In the genomic region with DNA sequence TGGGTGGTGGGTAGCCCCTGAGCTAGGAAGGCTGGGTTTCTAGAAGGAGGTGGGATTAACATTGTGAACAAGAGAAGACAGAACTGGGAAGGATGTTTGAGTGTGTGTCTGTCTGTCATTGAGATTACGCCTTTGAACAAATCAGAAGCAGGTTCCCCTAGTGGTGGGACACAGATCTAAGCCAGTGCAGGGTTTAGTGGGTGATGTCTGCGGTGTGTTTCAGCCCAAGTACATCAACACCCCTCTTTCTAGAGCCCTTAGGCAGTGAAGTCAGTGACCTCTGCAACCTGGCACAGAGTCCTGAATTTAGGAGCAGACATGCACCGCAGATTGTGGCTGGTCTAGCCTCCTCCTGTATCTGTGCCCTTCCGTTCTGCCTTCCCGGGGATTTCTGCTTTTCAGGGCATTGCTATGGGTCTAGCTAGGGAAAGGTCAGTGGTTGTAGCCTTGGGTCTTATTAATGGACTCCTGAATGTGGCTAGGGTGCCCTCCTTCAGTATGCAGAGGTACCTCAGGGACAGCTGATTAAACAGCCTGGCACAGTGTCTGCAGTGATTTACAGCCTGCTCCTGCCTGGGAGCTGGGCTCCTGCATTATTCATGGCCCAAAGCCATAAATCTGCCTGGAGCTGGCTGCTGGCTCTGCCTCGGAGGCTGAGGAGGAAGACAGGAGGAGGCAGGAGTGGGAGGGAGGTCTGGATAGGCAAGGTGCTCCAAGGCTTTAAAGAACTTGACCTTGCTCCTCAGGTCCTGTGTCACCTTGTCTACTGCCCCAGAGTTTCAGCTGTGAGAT, we compare ENCODE assay signal across 9 mouse cellular contexts.
A peak's percentile ranks its signal among the peaks of the same experiment; 100 is the strongest.
DNase-seq lines count a peak whose midpoint lies in the region; ATAC-seq and TF ChIP-seq lines count a peak whose summit lies in the region.
"Had no signal": no experiment of that assay in that cellular context is flagged by ENCODE, and none has a peak within 500 bp of the region (broad histone marks: within the 10 kb centered on the region; RNA-seq: fewer than 3 reads in every experiment).

No protein-coding gene starts in this region.

- no peaks in the 10 kb centered on the region for H3K9me3 ChIP-seq in lung, embryonic 14.5 days (ENCODE audit: low read depth, low read length)
- H3K9me3 ChIP-seq in forebrain, embryonic 14.5 days (replicated peaks; ENCODE audit: control insufficient read depth, low read length) = no peaks in the 10 kb centered on the region
- no peaks in the 10 kb centered on the region for H3K9me3 ChIP-seq in intestine, embryonic 16.5 days (ENCODE audit: control insufficient read depth, low read length)
- H3K9me3 ChIP-seq: heart, embryonic 13.5 days had no signal

- no peaks in the 10 kb centered on the region for H3K36me3 ChIP-seq in lung, embryonic 14.5 days (ENCODE audit: insufficient read depth)
- no peaks in the 10 kb centered on the region for H3K36me3 ChIP-seq in forebrain, embryonic 14.5 days (ENCODE audit: control insufficient read depth, insufficient read depth, low read length)
- H3K36me3 ChIP-seq in intestine, embryonic 16.5 days (ENCODE audit: control insufficient read depth, insufficient read depth, low read length) = no peaks in the 10 kb centered on the region
- H3K36me3 ChIP-seq: heart, embryonic 13.5 days had no signal

- no peak for ATAC-seq in lung, embryonic 14.5 days (ENCODE audit: insufficient read depth)
- peak; percentile 89 for ATAC-seq in forebrain, embryonic 14.5 days
- ATAC-seq in intestine, embryonic 16.5 days = peak; percentile 83
- ATAC-seq in megakaryocyte progenitor cell, adult 5-6 weeks (replicated peaks; ENCODE audit: poor library complexity) = no peak

- H3K27ac ChIP-seq in lung, embryonic 14.5 days (ENCODE audit: low read depth) = no peak overlapping the region
- no peak overlapping the region for H3K27ac ChIP-seq in forebrain, embryonic 14.5 days (ENCODE audit: low read depth, low read length)
- H3K27ac ChIP-seq in intestine, embryonic 16.5 days (ENCODE audit: low read length) = no peak overlapping the region
- H3K27ac ChIP-seq: heart, embryonic 13.5 days had no signal

- no peak for DNase-seq in lung, embryonic 14.5 days
- no peak for DNase-seq in lung, postnatal 10 days
- peak; percentile 85 for DNase-seq in forebrain, embryonic 14.5 days (ENCODE audit: low spot score)
- DNase-seq in left cerebral cortex, adult 18-20 months (ENCODE audit: low spot score in 2 of 2) = peak; percentile 27 to 60
- peak; percentile 28 for DNase-seq in retina, embryonic 14.5 days (ENCODE audit: low spot score)
- no peak for DNase-seq in thymus, postnatal 0 days (ENCODE audit: low spot score)

- WGBS in lung, embryonic 14.5 days = 66% methylated on average over 6 of the region's 6 CpGs
- WGBS in forebrain, embryonic 14.5 days = 71% methylated on average over 6 of the region's 6 CpGs
- 54% methylated on average over 6 of the region's 6 CpGs for WGBS in intestine, embryonic 16.5 days

- no peak overlapping the region for H3K4me3 ChIP-seq in lung, embryonic 14.5 days (ENCODE audit: low read depth, low read length)
- H3K4me3 ChIP-seq in forebrain, embryonic 14.5 days (ENCODE audit: low read depth, low read length) = no peak overlapping the region
- no peak overlapping the region for H3K4me3 ChIP-seq in intestine, embryonic 16.5 days (ENCODE audit: low read length)
- H3K4me3 ChIP-seq: heart, embryonic 13.5 days had no signal

- no peaks in the 10 kb centered on the region for H3K27me3 ChIP-seq in lung, embryonic 14.5 days (ENCODE audit: insufficient read depth, low read length)
- H3K27me3 ChIP-seq in forebrain, embryonic 14.5 days (replicated peaks; ENCODE audit: control insufficient read depth, insufficient read depth, low read length) = no peaks in the 10 kb centered on the region
- no peaks in the 10 kb centered on the region for H3K27me3 ChIP-seq in intestine, embryonic 16.5 days (replicated peaks; ENCODE audit: control insufficient read depth, insufficient read depth, low read length)

- TF ChIP-seq CTCF in lung, embryonic 14.5 days (IDR thresholded peaks at IDR 0.05; ENCODE audit: low read depth) = peak; percentile 31; the same call in 1 of the 2 replicates

- H3K9ac ChIP-seq in lung, embryonic 14.5 days = no peak overlapping the region
- no peak overlapping the region for H3K9ac ChIP-seq in forebrain, embryonic 14.5 days (ENCODE audit: low read length)
- no peak overlapping the region for H3K9ac ChIP-seq in intestine, embryonic 16.5 days (ENCODE audit: low read depth, low read length)
- H3K9ac ChIP-seq: heart, embryonic 13.5 days had no signal

- H3K4me2 ChIP-seq in lung, embryonic 14.5 days = no peak overlapping the region
- no peak overlapping the region for H3K4me2 ChIP-seq in forebrain, embryonic 14.5 days (ENCODE audit: low read length)
- H3K4me2 ChIP-seq in intestine, embryonic 16.5 days (ENCODE audit: low read depth, low read length) = no peak overlapping the region
- H3K4me2 ChIP-seq: heart, embryonic 13.5 days had no signal

- H3K4me1 ChIP-seq in lung, embryonic 14.5 days (ENCODE audit: insufficient read depth) = no peaks in the 10 kb centered on the region
- H3K4me1 ChIP-seq in forebrain, embryonic 14.5 days (ENCODE audit: control insufficient read depth, insufficient read depth, low read length) = 0 out of 2 replicates have a peak, but pooled peaks cover 3% of the 10 kb centered on the region
- H3K4me1 ChIP-seq in intestine, embryonic 16.5 days (ENCODE audit: control insufficient read depth, insufficient read depth, low read length) = peaks cover 22% of the 10 kb centered on the region

Comparison
In these comparisons a context has a peak if more than half of its experiments do, and no peak if none do; other contexts are left out.
1. ATAC-seq: peak in forebrain, embryonic 14.5 days (single experiment) and intestine, embryonic 16.5 days (single experiment); none in lung, embryonic 14.5 days (single experiment) and megakaryocyte progenitor cell, adult 5-6 weeks (single experiment).
2. DNase-seq: peak in forebrain, embryonic 14.5 days (single experiment), left cerebral cortex, adult 18-20 months (2 of 2) and retina, embryonic 14.5 days (single experiment); none in lung, embryonic 14.5 days (single experiment), lung, postnatal 10 days (single experiment) and thymus, postnatal 0 days (single experiment).